Mouse (Mus musculus) heart, embryonic 12.5 days (tissue): ENCODE data around the gene Loxl1. TPM values are rescaled to one million over a fixed set of nuclear protein-coding genes. Genes with fewer than 3 reads are reported as not detected.

Source experiments
- ATAC-seq: fragments of 200-750 bp; cut with Nextera tagmentation; 2 replicates; pipeline ENCODE4 v1.8.0; 2017; ENCODE audit warnings: moderate TSS enrichment, moderate library complexity; ENCODE audit not compliant: insufficient number of reproducible peaks, low FRiP score
- H3K27ac ChIP-seq: fragments of 300-500 bp; sonication (generic); 2 replicates; pipeline ENCODE4 v1.5.1; 2016; ENCODE audit warnings: mild to moderate bottlenecking, moderate library complexity; ENCODE audit not compliant: poor library complexity, severe bottlenecking
- H3K27me3 ChIP-seq: fragments of 300-500 bp; sonication (generic); replicated peaks from 2 replicates; pipeline ENCODE4 v1.6.1; 2016; ENCODE audit warnings: mild to moderate bottlenecking, moderate library complexity
- H3K36me3 ChIP-seq: fragments of 300-500 bp; sonication (generic); 2 replicates; pipeline ENCODE4 v1.6.1; 2016; ENCODE audit warnings: mild to moderate bottlenecking, moderate library complexity
- H3K4me1 ChIP-seq: fragments of 300-500 bp; sonication (generic); replicated peaks from 2 replicates; pipeline ENCODE4 v1.6.1; 2016; ENCODE audit warnings: mild to moderate bottlenecking
- H3K4me2 ChIP-seq: fragments of 300-500 bp; sonication (generic); 2 replicates; pipeline ENCODE4 v1.6.1; 2016; ENCODE audit warnings: mild to moderate bottlenecking, moderate library complexity
- H3K4me3 ChIP-seq: fragments of 300-500 bp; sonication (generic); 2 replicates; pipeline ENCODE4 v1.5.1; 2016; ENCODE audit warnings: mild to moderate bottlenecking
- H3K9ac ChIP-seq: fragments of 300-500 bp; sonication (generic); 2 replicates; pipeline ENCODE4 v1.6.1; 2016; ENCODE audit warnings: mild to moderate bottlenecking, moderate library complexity
- H3K9me3 ChIP-seq: fragments of 300-500 bp; sonication (generic); replicated peaks from 2 replicates; pipeline ENCODE4 v1.6.1; 2016; ENCODE audit warnings: mild to moderate bottlenecking, moderate library complexity
- WGBS: fragments of 180-500 bp; shearing (Covaris S2); methylation state at CpG from one replicate; pipeline ENCODE4 v1.1.7; 2016; 5-methylcytosine and 5-hydroxymethylcytosine counted together
- polyA plus RNA-seq: library from polyadenylated mRNA; unstranded; fragments of >200 nt; fragmentation: Nextera tagmentation; extraction: Ambion mirVana; gene quantifications from 2 replicates; pipeline ENCODE4 v1.2.1, GENCODE M21; 2016

Loxl1 gene
- polyA plus RNA-seq, 1 experiment from 2014 or later, result 62.4 TPM

GRCm38 (mm10) chr9:58248746-58249413, 64.1 kb downstream of the Loxl1 start:
- no peak for ATAC-seq
- H3K27me3 ChIP-seq, result no peaks in the 10 kb centered on the region
- peak overlapping the region; percentile 87 for H3K9ac ChIP-seq
- H3K4me3 ChIP-seq, result peak overlapping the region; percentile 58
- no peaks in the 10 kb centered on the region for H3K9me3 ChIP-seq
- H3K4me2 ChIP-seq, result peak overlapping the region; percentile 72
- peak overlapping the region; percentile 85 for H3K27ac ChIP-seq
- peaks cover 6% of the 10 kb centered on the region for H3K36me3 ChIP-seq
- WGBS, result 25% methylated on average over 7 of the region's 7 CpGs
- H3K4me1 ChIP-seq, result peaks cover 42% of the 10 kb centered on the region

DNA sequence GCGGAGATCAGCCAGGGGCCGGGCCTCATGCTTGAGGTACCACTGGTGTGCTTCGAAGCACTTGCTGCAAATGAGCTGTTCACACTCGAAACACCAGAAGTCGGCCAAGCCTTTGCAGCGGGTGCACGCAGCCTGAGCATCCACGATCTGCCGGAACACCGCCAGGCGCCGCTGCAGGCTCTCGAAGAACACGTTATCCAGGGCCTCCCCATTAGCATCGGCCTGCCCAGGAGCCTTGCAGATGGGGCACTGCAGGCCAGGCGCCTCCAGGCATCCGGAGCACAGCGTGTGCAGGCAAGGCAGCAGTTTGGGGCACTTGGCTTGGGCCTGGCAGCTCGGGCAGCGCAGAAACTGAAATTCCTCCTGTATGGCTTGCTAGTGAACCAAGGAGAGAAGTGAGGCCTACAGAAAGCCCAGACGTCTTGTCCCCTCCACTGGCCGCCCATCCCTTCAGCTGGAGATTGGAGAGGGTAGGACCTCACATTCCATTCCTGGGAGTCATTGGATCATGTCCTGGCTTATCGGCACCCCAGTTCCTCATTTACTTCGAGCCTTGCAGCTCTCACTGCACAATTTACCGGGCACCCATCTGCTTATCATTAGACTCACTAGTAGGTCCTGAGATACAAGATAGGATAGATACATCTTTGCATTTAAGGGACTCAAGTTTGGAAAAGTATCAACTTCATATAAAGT, 65.8 kb downstream of the Loxl1 start:
- peak; percentile 78 for ATAC-seq

GRCm38 (mm10) chr9:58246083-58246591, 66.8 kb downstream of the Loxl1 start:
- H3K27me3 ChIP-seq, result no peaks in the 10 kb centered on the region
- H3K4me2 ChIP-seq, result no peak overlapping the region
- no peak overlapping the region for H3K27ac ChIP-seq
- H3K4me1 ChIP-seq, result peaks cover 62% of the 10 kb centered on the region
- WGBS, result 64% methylated on average over 4 of the region's 4 CpGs
- no peak for ATAC-seq
- H3K4me3 ChIP-seq, result no peak overlapping the region
- peaks cover 6% of the 10 kb centered on the region for H3K36me3 ChIP-seq
- H3K9ac ChIP-seq, result no peak overlapping the region
- no peaks in the 10 kb centered on the region for H3K9me3 ChIP-seq

More for the DNA sequence above, 65.8 kb downstream of the Loxl1 start:
- Histone ChIP-seq H3K4me1 (peaks cover 51% of the 10 kb centered on the region), H3K27me3 (no peaks in the 10 kb centered on the region), H3K9me3 (no peaks in the 10 kb centered on the region), H3K9ac (peak overlapping the region; percentile 55), H3K36me3 (peaks cover 6% of the 10 kb centered on the region), H3K4me2 (peak overlapping the region; percentile 65), H3K27ac (peak overlapping the region; percentile 73), H3K4me3 (peak overlapping the region; percentile 37)
- WGBS, result 5% methylated on average over 25 of the region's 25 CpGs

- WGBS, result 80% methylated on average over 6 of the region's 6 CpGs
Observed at GRCm38 (mm10) chr9:58243696-58244095, 69.3 kb downstream of the Loxl1 start.

DNA sequence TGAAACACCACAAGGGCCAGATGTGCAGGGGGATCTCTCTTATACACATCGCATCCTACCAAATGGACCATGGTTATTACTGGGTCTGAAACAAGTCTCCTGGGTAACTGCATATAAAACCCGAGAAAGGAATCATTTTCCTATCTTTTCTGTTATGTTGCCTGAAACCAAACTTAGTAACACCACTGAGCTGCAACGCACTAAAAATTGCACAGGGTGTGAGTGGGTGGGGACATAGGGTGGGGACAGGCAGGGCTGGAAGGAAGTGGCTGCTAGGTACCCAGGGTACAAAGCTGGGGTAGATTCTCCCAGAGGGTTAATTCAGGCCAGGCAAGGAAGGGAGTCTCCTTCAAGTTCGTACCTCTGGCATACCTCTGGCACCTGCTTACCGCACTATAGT, 70.3 kb downstream of the Loxl1 start:
- 73% methylated on average over 5 of the region's 5 CpGs for WGBS
- H3K27me3 ChIP-seq, result no peaks in the 10 kb centered on the region
- no peaks in the 10 kb centered on the region for H3K9me3 ChIP-seq
- no peak overlapping the region for H3K4me3 ChIP-seq
- H3K4me2 ChIP-seq, result no peak overlapping the region
- no peak overlapping the region for H3K27ac ChIP-seq
- no peak for ATAC-seq
- H3K4me1 ChIP-seq, result peaks cover 47% of the 10 kb centered on the region
- H3K36me3 ChIP-seq, result peaks cover 16% of the 10 kb centered on the region
- no peak overlapping the region for H3K9ac ChIP-seq

More at GRCm38 (mm10) chr9:58243696-58244095, 69.3 kb downstream of the Loxl1 start:
- Histone ChIP-seq H3K36me3 (peaks cover 16% of the 10 kb centered on the region), H3K4me1 (peaks cover 52% of the 10 kb centered on the region), H3K4me3 (no peak overlapping the region), H3K9ac (no peak overlapping the region), H3K9me3 (no peaks in the 10 kb centered on the region), H3K27ac (no peak overlapping the region), H3K27me3 (no peaks in the 10 kb centered on the region), H3K4me2 (no peak overlapping the region)
- ATAC-seq, result no peak

DNA sequence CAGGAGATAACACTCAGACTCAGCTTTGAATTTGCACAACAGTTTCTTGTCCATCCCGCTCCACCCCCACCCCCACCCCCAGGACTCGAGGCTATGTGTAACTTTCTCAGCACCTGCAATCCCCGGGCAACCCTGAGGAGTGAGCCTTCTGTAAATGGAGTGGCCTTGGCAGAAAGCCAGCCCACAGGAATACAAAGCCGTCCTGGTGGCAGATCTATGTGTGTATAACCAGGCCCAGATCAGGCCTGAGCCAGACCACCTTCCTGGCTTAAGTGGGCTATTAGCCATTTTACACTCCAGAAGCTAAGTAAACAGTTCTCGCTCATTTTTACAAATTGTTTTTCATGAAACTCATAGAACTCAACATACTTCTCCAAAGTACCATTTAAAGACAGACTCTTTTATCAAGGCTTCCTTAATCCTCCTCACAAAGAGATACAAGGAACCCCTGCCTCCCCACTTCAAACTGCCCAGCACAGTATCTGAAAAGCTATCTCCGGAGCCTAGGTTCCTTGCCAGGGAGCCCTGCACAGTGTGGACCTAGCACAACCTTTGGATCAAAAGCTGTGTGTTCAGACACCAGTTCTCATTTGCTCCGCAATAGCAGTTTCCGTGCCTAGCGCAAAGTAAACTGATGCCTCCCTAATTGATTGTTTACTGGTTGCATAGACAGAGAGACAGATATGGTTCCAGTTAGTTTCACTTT, 71.1 kb downstream of the Loxl1 start:
- Histone ChIP-seq H3K27ac (peak overlapping the region; percentile 81), H3K27me3 (no peaks in the 10 kb centered on the region), H3K36me3 (peaks cover 16% of the 10 kb centered on the region), H3K9me3 (no peaks in the 10 kb centered on the region), H3K4me1 (peaks cover 41% of the 10 kb centered on the region), H3K9ac (no peak overlapping the region), H3K4me2 (peak overlapping the region; percentile 34; the same call in 1 of the 2 replicates), H3K4me3 (no peak overlapping the region)
- WGBS, result 51% methylated on average over 9 of the region's 9 CpGs
- peak; percentile 35; the same call in 1 of the 2 replicates for ATAC-seq

Other genes starting within 250 kb of the Loxl1 start
- gene Stra6, start 249.4 kb downstream of the Loxl1 start, polyA plus RNA-seq, result 0.78 and 1.00 TPM in 2 replicates
- gene Ccdc33, start 194.4 kb downstream of the Loxl1 start, polyA plus RNA-seq, result not detected in 2 replicates
- gene Islr, start 108.9 kb downstream of the Loxl1 start, polyA plus RNA-seq, result 8.5 and 8.6 TPM in 2 replicates
- gene Islr2, start 108.9 kb downstream of the Loxl1 start, polyA plus RNA-seq, result 0.05 TPM in 1 of 2 replicates, not detected in the other
- gene Pml, start 63.4 kb downstream of the Loxl1 start, polyA plus RNA-seq, result 15.2 and 15.5 TPM in 2 replicates
- 24.0 and 24.7 TPM in 2 replicates for gene Stoml1, start 60.0 kb downstream of the Loxl1 start, polyA plus RNA-seq
- not detected in 2 replicates for gene Tbc1d21, start 57.3 kb upstream of the Loxl1 start, polyA plus RNA-seq
- 0.97 and 1.3 TPM in 2 replicates for gene Insyn1, start 175.4 kb upstream of the Loxl1 start, polyA plus RNA-seq
- gene Cd276, start 242.3 kb upstream of the Loxl1 start, polyA plus RNA-seq, result 39.2 and 42.4 TPM in 2 replicates